Mouse (Mus musculus): ENCODE measurements around the gene Mdm2.

GRCm38 (mm10) chr10:117738140-117738921 is 27.8 kb upstream of the Mdm2 start:
- TF ChIP-seq CTCF (IDR thresholded peaks at IDR 0.05 in 2 of 3, conservative IDR thresholded peaks at IDR 0.05 in 1 of 3; ENCODE audit: control insufficient read depth in 1 of 3, insufficient read depth in 1 of 3, low read depth in 2 of 3, low read length in 3 of 3, poor library complexity in 1 of 3, severe bottlenecking in 1 of 3), result no peak
- no peak for TF ChIP-seq ELF1 (IDR thresholded peaks at IDR 0.05; ENCODE audit: low read depth, low read length)
- no peak; a peak in 1 of 4 replicates for TF ChIP-seq EP300 (IDR thresholded peaks at IDR 0.05; ENCODE audit: low read depth in 1 of 2, low read length in 2 of 2)
- no peak for TF ChIP-seq GABPA (IDR thresholded peaks at IDR 0.05; ENCODE audit: low read depth, low read length)
- TF ChIP-seq POLR2A (IDR thresholded peaks at IDR 0.05; ENCODE audit: control insufficient read depth in 1 of 2, insufficient read depth in 1 of 2, low read depth in 1 of 2, low read length in 2 of 2, poor library complexity in 1 of 2), result no peak
- no peak for TF ChIP-seq MYC (IDR thresholded peaks at IDR 0.05; ENCODE audit: low read depth, low read length)
- no peak for TF ChIP-seq CHD1 (IDR thresholded peaks at IDR 0.05; ENCODE audit: low read depth, low read length)
- no peak for TF ChIP-seq UBTF (IDR thresholded peaks at IDR 0.05; ENCODE audit: borderline replicate concordance, insufficient read depth, low read depth, low read length)
- no peak for TF ChIP-seq TBP (IDR thresholded peaks at IDR 0.05; ENCODE audit: low read depth, low read length)
- TF ChIP-seq ZC3H11A (IDR thresholded peaks at IDR 0.05; ENCODE audit: low read depth, low read length), result no peak
